Mouse (Mus musculus): ENCODE results near the gene Mrps23. TPM values are rescaled to one million over a fixed set of nuclear protein-coding genes. Genes with fewer than 3 reads are reported as not detected.

The Mrps23 gene
- total RNA-seq (2021) = 10 to 100 TPM; 64.4 to 71.4 TPM
- long read RNA-seq, experiment 1, transcript Mrps23-203 (5 exons, 1,404 nt) = minor isoform, 13 of 69 reads
- long read RNA-seq, experiment 1, transcript Mrps23-201 (5 exons, 1,332 nt) = major isoform, 49 of 69 reads
- long read RNA-seq, experiment 1, partial matches to known transcripts = 3 of 69 reads
- long read RNA-seq, experiment 1, other reads (novel, unspliced or antisense) = 4 of 69 reads
- long read RNA-seq, experiment 2, transcript Mrps23-201 (5 exons, 1,332 nt) = major isoform, 36 of 57 reads
- long read RNA-seq, experiment 2, transcript Mrps23-203 (5 exons, 1,404 nt) = minor isoform, 20 of 57 reads
- long read RNA-seq, experiment 2, partial matches to known transcripts = 0 of 57 reads
- long read RNA-seq, experiment 2, other reads (novel, unspliced or antisense) = 1 of 57 reads

DNA sequence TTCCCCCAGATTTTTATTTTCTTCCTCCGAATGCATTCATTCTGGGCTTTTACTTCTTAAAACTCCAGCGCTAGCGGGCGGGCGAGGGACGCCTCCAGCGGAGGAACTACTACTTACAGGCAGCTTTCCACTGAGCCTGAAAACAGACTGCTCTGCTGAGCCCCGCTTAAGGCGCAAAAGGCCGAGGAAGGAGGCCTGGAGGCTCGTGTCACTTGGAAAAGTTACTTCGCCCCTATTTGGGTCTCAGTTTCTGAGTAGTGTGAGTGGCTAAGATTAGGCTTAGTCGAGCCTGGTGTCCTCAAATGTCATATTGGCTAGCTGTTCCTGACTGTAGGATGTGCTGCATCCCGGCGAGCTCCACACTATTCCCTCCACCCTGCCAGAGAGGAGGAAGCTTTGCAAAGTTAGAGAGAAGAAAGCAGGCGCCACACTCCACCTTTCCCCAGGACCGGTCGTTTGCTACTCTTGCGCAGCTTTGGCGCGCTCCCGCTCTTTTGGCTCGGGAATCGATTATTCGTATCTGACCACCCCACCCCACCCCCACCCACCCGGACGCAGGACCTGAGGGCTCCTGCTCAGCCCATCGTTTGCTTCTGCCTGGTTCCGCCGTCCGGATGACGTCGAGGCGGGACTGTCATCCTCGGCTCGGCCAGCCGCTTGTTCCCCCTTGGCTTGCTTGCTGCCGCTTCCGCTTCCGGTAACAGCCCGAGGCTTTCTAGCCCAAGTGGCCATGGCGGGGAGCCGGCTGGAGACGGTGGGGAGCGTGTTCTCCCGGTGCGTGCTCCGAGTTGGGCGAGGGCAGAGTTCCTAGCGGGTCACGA lies at the start of gene Mrps23:
Gene Mrps23 (plus strand): TSS at position 677 of the 821 bp plus-strand sequence.
- DNase-seq (ENCODE audit: low spot score in 2 of 2) = peak; percentile 91 to 95

DNA sequence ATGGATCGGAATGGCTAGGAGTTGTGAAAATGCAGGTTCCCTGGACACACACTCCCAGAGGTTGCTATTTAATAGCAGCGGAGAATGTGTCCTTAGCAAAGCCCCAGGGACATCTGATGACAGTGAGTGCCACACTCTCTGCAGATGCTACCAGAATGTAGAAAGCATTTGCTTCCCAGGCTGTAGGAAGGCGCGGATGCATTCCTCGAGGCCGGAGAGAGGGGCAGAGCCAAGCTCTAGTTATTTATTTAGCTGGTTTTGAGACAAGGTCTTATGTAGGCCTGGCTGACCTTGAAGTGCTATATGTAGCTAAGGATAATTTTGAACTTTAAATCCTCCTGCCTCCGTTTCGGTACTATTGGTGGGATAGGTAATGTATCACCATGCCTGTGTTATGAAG lies 49.7 kb upstream of the Mrps23 start:
- no peak for DNase-seq (ENCODE audit: low spot score in 2 of 2)

DNA sequence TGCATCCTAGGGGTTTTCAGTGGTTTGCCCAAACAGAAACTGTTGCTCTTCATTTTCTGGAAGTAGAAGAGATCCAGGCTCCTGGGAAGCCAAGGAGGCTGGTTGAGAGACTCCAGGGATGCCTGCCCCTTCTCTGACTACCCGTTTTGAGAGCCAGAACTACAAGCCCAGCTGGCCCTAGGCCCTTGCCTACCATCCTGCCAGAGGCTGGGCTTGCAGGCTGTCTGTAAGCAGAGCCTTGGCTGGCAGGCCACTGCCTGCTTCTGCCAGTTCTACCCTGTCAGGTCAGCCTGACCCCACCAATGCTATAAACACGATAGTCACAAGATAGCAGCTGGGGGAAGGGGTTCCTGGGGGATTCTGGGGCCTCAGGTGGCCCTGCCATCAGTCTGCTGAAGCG lies 48.7 kb upstream of the Mrps23 start:
- no peak for DNase-seq (ENCODE audit: low spot score in 2 of 2)

DNA sequence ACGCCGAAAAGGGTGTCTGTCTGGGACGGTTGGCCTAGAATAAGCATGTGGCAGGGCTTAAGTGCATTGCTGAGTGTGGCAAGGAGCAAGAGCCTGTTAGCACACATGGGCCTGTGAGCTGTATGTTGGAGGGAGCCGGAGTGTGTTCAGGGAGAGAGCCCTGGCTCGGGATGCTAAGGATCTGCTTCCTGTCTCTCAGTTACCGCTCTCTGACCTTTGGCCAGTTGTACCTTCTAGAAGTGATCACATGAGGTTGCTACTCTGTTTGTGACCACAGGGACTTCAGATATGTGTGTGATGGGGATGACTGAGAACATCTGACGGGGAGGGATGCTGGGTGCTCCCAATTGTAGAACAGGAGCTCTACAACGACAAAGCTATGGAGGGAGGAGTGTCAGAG lies 48.2 kb upstream of the Mrps23 start:
- DNase-seq (ENCODE audit: low spot score in 2 of 2) = no peak

DNA sequence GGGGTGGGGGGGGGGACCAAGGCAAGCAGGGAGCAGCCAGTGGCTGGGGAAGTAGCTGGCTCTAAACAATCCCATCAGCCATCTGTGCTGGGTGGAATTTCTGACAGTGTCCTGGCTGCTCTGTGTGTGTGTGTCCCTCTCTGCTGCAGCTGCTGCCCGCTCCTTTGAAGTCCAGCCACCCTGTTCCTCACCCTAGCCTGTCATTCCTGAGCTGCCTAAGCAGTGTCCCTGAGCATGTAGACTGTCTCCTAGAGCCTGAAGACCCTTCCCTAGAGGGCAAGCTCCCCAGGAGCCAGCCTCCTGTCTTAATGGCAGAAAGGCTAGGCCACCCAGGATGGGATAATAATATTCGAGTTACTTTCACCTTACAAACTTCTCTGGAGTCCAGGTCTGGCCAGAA lies 47.8 kb upstream of the Mrps23 start:
- DNase-seq (ENCODE audit: low spot score in 2 of 2) = no peak

DNA sequence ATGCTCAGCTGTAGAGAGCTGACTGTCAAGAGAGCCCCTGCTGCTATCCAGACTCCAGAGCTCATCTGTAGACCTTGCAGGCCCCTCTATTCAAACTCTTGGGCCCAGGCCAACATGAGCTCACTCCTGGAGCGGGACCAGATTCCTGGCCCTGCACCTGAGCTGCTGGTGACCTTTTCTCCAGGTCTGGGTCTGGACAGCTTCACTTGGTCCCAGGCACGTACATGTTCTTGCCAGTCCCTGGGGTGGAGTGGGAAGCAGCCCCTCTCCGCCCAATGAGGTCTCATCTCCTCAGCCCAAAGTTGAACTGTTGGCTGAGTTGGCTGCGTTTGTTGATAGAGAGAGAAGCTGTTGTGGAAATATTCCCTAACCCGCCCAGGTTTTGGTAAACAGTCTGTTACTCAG lies 45.3 kb upstream of the Mrps23 start:
- no peak for DNase-seq (ENCODE audit: low spot score in 2 of 2)

DNA sequence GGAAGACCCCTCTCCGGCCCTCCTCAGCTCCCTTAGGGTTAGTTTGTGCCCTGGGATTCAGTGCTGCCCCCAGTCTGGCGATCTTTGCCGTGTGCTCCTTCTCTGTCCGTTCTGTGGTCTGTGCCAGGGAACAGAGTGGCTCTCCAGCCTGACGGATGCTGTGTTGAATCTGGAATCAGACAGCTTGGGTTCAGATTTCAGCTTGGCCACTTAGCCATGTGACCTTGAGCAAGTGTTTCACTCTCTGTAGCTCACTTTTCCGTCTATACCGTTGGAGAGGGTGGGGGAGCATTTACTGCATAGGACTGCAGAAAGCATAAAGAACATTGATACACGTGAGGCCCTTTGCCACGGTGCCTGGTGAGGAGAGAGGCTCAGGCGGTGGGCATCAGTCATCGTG lies 44.8 kb upstream of the Mrps23 start:
- no peak for DNase-seq (ENCODE audit: low spot score in 2 of 2)

DNA sequence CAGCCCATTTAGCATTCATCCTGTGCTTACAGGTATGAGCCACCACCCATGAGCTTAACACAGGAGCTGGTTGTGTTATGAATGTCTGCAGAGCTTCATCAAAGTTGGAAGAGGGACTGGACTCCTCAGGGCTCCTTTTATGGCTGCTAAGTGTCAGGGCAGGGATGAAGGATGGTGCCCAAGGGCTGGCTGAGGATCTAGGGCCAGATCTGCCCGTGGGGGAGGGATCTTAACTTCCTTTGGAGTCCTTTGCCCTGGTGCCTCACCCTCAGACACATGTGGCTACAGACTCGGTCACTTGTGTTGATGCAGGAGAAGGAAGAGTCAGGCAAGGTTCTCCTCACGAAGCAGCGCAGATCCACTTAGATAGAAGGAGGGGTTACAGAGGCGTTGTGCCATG lies 43.9 kb upstream of the Mrps23 start:
- DNase-seq (ENCODE audit: low spot score in 2 of 2) = no peak

DNA sequence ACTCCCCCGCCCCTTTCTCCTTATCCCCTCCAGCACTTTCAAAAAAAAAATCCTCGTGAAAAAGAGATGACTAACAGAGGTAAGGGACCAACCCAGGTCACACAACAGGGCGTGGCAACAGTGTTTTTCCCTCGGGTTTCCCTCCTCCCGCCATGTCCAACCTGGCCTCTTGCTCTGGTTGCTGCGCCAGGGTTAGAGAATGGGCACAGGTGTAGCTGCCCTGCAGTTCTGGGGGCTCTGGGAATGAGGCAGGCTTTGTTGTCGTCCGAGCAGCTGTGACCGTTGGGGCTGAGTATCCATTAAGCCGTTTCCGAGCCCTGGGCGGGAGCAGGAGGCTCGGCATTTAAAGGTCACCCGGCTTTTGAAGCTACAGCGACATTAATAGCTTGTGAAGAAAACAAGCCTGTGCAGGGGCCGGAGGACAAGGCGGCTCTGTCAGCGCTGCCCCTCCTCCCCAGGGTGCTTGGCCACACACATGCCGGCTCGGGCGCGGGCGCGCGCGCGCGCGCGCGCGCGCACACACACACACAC lies 43.1 kb upstream of the Mrps23 start:
- peak in 1 of 2 experiments; percentile 52 for DNase-seq (ENCODE audit: low spot score in 2 of 2)

DNA sequence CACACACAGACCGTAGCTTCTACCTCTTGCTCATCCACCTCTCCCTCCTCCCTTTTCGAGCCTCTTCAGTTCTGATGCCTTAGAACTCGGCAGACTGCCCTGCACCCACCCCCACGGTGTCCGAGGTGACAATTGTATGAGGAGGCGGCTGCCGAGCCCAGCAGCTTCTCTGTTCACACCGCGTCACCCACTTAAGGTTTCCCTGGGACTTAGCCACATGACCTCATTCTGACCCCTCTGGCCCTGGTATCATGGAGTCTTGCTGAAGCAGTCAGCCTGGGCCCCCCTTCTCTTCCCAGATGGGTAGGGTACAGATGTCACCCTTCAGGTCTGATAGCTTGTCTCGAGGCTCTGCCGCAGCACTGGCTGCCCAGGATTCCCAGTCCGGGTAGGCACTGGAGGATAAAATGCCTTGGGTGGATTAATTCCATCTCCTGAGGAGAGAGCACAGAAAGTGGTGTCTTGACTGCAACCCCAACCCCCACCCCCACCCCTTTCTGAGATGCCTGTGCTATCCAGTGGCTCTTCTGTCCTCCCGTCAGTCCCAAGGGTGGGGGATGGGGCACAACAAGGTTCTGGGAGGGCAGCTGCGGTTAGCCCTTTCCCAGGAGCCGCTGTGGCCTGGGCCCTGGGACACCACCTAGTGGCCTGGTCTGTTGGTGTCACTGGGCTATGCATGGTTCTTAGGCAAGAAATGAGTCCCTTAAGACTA lies 42.4 kb upstream of the Mrps23 start:
- DNase-seq (ENCODE audit: low spot score in 2 of 2) = peak; percentile 79 to 83

DNA sequence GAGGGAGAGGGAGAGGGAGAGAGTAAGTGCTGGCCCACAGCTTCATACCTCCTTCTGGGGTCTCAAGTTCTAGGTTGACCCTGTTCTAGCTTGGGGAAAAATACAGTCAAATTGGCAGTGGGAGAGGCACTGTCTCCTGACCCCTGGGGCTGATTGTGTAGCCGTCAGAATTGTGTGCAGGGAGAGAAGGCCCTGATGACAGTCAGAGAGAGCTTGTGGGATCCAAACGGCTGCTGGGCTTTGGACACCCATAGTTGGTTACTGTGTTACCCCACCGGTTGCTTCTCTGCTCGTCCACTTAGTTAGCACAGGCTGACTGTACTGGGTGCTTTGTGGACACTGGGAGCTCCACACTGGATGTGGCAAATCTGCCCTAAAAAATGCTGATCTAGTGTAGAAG lies 41.4 kb upstream of the Mrps23 start:
- no peak for DNase-seq (ENCODE audit: low spot score in 2 of 2)

DNA sequence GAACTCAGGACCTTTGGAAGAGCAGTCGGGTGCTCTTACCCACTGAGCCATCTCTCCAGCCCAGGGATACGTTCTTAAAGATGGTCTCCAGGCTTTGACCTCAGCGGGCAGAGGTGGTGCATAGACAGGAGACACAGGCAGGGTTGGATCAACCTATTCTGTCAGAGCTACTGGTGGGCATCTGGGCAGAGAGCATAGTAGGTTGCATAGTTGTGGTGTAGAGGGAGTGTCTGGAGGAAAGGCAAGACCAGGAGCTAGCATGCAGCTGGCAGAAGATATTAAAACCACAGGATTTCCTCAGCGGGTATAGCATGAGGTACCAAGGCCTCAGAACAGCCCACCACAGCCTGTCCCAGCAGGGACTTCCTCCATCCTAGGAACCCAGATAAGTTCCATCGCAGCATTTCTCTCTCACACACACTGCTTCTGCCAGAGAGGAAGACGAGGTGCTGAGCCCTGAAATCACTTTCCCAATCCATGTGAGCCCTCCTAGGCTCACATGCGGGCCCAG lies 39.9 kb upstream of the Mrps23 start:
- DNase-seq (ENCODE audit: low spot score in 2 of 2) = no peak

DNA sequence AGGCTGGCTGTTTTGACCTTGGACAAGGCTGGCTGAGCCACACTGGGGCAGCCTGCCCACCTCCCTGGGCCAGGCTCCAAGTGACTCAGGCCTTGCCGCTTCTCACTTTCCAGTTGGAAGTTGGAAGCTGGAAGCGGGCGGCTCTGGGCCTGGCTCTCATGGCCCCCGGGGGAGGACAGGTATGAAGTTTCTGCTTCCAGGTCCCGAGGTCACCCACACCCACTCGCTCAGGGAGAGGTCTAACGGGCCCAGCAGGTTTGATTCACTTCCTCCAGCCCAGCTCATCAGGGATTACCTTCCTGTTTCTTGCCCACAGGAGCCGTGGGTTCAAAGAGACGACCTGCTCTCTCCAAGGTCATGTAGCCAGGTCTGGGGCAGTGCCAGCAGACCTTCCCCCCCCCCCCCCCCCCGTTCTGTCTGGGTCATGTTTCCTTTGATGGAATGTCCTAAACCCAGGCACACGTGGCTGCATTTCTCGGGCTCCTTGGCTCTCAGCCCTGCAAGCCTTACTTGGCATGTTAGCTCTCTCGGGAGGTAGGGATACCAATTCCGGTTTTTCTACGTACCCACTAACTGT lies 39.3 kb upstream of the Mrps23 start:
- no peak for DNase-seq (ENCODE audit: low spot score in 2 of 2)

DNA sequence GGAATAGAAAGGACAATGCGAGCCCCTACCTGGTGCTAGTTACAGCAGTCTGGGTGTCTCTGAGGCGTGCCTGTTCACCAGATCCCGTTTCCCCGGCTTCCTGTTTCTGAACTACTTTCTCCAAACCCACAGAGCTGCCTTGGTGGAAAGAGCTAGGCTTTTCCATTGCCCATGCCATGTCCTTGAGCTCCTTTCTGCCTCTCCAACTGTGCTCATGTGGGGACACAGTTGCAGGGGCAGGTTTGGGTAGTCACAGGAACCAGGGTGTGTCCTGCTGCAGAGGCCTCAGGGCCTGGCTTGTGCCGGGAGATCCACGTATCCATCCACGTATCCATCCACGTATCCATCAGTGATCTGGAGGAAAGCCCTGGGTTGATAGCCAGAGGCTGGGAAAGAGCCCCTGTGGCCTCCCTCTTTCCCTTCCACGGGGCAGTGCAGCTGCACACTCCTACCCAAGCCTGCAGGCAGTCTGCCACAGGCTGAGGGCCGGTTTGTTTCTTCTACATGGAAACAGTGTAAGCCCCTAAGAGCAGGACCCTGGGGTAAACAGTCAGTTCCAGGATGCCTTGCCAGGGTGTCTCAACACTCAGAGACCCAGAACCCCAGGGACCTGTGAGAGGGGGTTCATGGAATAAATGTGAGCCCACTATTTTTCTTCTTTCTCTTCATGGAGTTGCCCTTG lies 38.4 kb upstream of the Mrps23 start:
- DNase-seq (ENCODE audit: low spot score in 2 of 2) = no peak

DNA sequence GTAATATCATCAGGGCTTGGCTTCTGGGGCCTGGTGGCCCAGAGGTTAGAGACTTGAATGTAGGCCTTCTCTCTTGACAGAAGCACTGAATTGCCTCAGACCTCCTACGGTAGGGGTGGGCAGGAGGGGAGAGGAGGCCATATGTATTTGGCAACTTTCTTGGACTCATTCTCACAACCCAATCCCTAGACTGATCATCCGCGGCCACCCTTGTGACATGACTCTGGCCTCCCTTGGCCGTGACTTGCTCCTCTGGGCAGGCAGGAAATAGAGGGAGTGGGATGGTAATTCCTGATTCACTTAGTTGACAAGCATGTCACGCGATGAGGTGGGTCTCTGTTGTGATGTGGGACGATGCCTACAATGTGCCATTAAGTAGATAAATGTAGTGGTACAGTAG lies 37.7 kb upstream of the Mrps23 start:
- DNase-seq (ENCODE audit: low spot score in 2 of 2) = no peak

DNA sequence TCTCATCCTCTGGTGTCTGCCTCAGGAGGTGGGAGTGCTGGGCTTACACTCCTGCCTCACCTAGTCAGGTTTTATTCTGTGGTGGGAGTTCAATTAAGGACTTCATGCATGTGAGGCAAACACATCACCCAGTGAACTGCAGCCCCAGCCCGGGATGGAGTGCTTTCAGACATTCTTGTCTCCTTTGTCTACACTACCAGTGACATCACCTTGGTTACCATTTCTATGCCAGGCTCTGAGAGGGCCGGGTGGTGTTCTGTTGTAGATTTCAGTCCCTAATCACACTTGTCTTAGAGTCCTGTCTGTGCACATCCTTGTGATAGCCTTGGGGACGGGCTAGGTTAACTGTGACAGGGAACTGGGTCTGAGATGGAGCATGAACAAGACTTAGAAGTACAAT lies 35.6 kb upstream of the Mrps23 start:
- DNase-seq (ENCODE audit: low spot score in 2 of 2) = no peak

DNA sequence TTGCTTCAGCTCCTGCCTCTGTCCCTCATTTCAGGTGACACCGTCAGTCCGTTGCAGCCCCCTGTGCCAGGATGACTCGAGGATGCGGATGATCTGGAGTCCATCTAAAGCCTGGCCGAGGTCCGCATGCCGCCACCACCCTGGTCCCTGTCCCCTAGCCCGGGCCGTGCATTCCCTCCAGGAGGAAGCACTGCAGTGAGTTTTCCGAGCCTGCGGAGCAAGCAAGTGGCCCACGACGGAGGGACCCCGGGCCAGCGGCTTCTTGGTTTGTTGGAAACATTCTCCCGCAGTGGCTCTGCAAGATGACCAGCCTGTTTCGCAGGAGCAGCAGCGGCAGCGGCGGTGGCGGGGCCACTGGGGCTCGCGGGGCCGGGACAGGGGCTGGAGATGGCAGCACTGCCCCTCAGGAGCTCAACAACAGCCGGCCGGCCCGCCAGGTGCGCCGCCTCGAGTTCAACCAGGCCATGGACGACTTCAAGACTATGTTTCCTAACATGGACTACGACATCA lies 34.6 kb upstream of the Mrps23 start:
- no peak for DNase-seq (ENCODE audit: low spot score in 2 of 2)

DNA sequence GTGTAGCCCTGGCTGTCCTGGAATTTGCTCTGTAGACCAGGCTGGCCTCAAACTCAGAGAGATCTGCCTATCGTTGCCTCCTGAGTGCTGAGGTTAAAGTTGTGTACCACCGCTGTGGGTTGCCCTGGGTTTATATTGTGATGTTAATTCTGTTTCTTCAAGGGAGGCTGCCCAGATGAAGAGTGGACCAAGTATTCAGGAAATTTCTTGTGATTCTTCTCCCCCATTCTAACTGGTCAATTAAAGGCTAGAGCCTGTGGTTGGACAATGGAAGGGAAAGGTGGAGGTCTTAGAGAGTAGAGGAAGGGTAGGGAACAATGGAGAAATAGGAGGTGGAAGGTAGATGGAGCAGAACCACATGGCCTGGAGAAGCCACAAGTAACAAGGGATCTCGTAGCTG lies 33.6 kb upstream of the Mrps23 start:
- DNase-seq (ENCODE audit: low spot score in 2 of 2) = no peak

DNA sequence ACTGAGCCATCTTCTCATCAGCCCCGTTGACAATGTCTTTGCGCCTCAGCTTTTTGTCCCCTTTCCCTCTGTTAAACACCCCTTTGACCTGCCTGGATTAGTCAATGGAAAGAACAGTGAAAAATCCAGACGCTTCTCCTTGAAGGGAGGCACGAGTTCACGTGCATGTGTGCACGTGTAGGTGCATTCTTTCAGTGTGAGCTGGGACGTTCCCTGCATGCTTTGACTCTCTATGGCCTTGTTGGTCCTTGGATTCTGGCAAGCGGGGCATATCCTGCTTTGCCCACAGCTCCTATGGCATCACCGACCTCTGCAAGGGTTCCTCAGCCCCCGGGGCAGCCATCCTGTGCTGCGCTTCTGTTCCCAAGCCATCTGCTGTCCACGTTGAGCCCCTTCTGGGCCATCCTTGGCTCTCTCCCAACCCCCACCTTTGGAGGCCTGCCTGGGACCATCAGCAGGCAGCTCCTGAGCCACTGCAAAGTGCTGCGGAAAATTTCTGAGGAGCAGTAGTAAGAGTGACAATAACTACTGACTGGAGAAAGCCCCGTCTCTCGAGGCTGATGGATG lies 32.2 kb upstream of the Mrps23 start:
- DNase-seq (ENCODE audit: low spot score in 2 of 2) = no peak
